Mouse (Mus musculus) limb, embryonic 15.5 days (tissue): ENCODE data around the gene Snai3. TPM values are rescaled to one million over a fixed set of nuclear protein-coding genes. Genes with fewer than 3 reads are reported as not detected.

Source experiments
- ATAC-seq: fragments of 200-750 bp; cut with Nextera tagmentation; 2 replicates; pipeline ENCODE4 v1.8.0; 2017; ENCODE audit warnings: low read depth, moderate TSS enrichment; ENCODE audit not compliant: insufficient number of reproducible peaks, low FRiP score, low TSS enrichment
- H3K27ac ChIP-seq: fragments of 300-500 bp; sonication (generic); 2 replicates; pipeline ENCODE4 v1.5.1; 2015; ENCODE audit warnings: moderate library complexity, mild to moderate bottlenecking, inconsistent platforms
- H3K27me3 ChIP-seq: fragments of 300-500 bp; sonication (generic); 2 replicates; pipeline ENCODE4 v1.6.1; 2015; ENCODE audit warnings: inconsistent platforms
- H3K36me3 ChIP-seq: fragments of 300-500 bp; sonication (generic); 2 replicates; pipeline ENCODE4 v1.6.1; 2015; ENCODE audit warnings: inconsistent platforms
- H3K4me1 ChIP-seq: fragments of 300-500 bp; sonication (generic); 2 replicates; pipeline ENCODE4 v1.6.1; 2015; ENCODE audit warnings: inconsistent platforms
- H3K4me2 ChIP-seq: fragments of 300-500 bp; sonication (generic); 2 replicates; pipeline ENCODE4 v1.6.1; 2015; ENCODE audit warnings: mild to moderate bottlenecking, inconsistent platforms
- H3K4me3 ChIP-seq: fragments of 300-500 bp; sonication (generic); 2 replicates; pipeline ENCODE4 v1.5.1; 2015; ENCODE audit warnings: mild to moderate bottlenecking, inconsistent platforms
- H3K9ac ChIP-seq: fragments of 300-500 bp; sonication (generic); 2 replicates; pipeline ENCODE4 v1.6.1; 2015; ENCODE audit warnings: inconsistent platforms
- H3K9me3 ChIP-seq: fragments of 300-500 bp; sonication (generic); 2 replicates; pipeline ENCODE4 v1.6.1; 2016; ENCODE audit warnings: inconsistent platforms
- WGBS: fragments of 180-500 bp; shearing (Covaris S2); methylation state at CpG from one replicate; pipeline ENCODE4 v1.1.7; 2015; 5-methylcytosine and 5-hydroxymethylcytosine counted together
- polyA plus RNA-seq: library from polyadenylated mRNA; unstranded; fragments of >200 nt; fragmentation: Nextera tagmentation; extraction: Ambion mirVana; gene quantifications from 2 replicates; pipeline ENCODE4 v1.2.1, GENCODE M21; 2015

The Snai3 gene
- polyA plus RNA-seq, 1 experiment from 2014 or later, result 0.84 TPM

DNA sequence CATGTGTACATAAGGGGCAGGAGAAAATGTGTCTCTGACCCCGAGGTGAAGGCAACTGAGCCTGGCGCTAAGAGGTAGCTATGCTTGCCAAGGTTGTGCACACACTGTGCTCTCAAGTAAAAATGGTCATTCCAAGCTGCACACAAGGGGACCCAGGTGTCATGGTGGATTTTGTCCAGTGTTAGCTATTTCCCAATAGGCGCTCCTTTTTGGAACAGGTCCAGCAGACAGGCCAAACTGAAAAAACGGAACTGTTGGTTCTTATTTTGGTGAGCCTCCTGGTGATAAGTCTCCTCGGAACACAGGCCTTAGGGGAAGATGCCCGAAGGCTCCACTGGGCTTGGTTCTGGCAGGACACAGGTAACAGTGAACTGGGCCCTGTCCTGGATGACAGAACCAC is 6.1 kb downstream of the Snai3 start:
- no peak overlapping the region for H3K27ac ChIP-seq
- H3K27me3 ChIP-seq, result peaks cover 25% of the 10 kb centered on the region
- no peaks in the 10 kb centered on the region for H3K36me3 ChIP-seq
- no peak overlapping the region for H3K4me3 ChIP-seq
- H3K4me2 ChIP-seq, result no peak overlapping the region
- WGBS, result 79% methylated on average over 6 of the region's 6 CpGs
- no peaks in the 10 kb centered on the region for H3K4me1 ChIP-seq
- no peaks in the 10 kb centered on the region for H3K9me3 ChIP-seq
- H3K9ac ChIP-seq, result no peak overlapping the region
- no peak for ATAC-seq

GRCm38 (mm10) chr8:122452154-122452553 is 8.4 kb downstream of the Snai3 start:
- Histone ChIP-seq H3K27ac (no peak overlapping the region), H3K36me3 (no peaks in the 10 kb centered on the region), H3K4me1 (no peaks in the 10 kb centered on the region), H3K4me3 (no peak overlapping the region), H3K9me3 (no peaks in the 10 kb centered on the region), H3K27me3 (peaks cover 7% of the 10 kb centered on the region), H3K9ac (no peak overlapping the region), H3K4me2 (no peak overlapping the region)
- ATAC-seq, result no peak
- 85% methylated on average over 10 of the region's 10 CpGs for WGBS

DNA sequence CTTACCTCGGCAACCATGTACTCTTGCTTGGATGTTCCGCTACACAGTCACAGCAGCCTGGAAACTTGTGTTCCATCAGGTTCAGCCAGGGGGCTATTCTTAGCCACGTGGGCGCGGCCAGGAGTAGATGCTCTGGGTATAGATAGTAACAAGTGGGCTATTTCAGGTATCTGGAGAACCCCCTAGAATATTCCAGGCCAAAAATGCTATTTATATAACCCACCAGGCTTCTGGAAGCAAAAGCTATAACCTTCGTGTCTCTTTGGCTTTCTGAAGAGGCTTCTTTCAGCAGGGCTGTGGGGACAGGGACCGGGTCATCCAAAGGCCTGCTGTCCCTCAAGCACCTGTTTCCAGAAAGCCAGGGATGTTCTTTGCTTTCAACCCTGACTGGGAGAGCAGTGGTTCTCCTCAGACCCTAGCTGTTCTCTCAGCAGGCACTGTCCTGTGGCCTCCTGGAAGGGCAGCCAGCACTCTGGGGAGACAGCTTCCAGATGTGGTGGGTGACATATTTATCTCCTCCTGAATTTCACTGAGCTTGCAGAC is 9.3 kb downstream of the Snai3 start:
- Histone ChIP-seq H3K9me3 (no peaks in the 10 kb centered on the region), H3K27ac (no peak overlapping the region), H3K4me3 (no peak overlapping the region), H3K36me3 (no peaks in the 10 kb centered on the region), H3K4me2 (no peak overlapping the region), H3K9ac (no peak overlapping the region), H3K4me1 (no peaks in the 10 kb centered on the region), H3K27me3 (peaks cover 4% of the 10 kb centered on the region)
- ATAC-seq, result no peak
- WGBS, result 63% methylated on average over 7 of the region's 7 CpGs

DNA sequence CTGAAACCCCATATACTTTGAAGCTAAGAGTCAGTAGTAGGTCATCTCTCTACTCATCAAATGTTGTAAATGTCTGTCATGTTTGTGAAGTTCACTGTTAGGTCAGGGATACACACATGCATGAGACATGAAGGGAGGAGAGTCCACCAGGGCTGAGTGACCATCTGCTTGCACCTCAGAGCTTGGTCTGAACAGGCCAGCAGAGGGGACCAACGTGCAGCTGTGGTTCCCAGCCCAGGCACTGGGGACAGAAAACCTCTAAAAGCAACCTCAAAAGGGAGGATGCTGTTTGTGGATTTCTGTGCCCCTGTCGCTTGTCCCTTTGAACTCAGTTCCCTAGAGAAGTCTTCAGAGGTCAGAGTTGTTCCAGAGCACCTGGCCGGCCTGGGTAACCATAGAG is 15.3 kb downstream of the Snai3 start:
- Histone ChIP-seq H3K27ac (0 out of 2 replicates have a peak overlapping the region, but pooled peaks have one; percentile 18), H3K9me3 (no peaks in the 10 kb centered on the region), H3K4me2 (no peak overlapping the region), H3K36me3 (0 out of 2 replicates have a peak, but pooled peaks cover under 1% of the 10 kb centered on the region), H3K4me1 (peaks cover 28% of the 10 kb centered on the region), H3K27me3 (no peaks in the 10 kb centered on the region), H3K4me3 (no peak overlapping the region), H3K9ac (no peak overlapping the region)
- no peak for ATAC-seq
- WGBS, result 54% methylated on average over 3 of the region's 3 CpGs

DNA sequence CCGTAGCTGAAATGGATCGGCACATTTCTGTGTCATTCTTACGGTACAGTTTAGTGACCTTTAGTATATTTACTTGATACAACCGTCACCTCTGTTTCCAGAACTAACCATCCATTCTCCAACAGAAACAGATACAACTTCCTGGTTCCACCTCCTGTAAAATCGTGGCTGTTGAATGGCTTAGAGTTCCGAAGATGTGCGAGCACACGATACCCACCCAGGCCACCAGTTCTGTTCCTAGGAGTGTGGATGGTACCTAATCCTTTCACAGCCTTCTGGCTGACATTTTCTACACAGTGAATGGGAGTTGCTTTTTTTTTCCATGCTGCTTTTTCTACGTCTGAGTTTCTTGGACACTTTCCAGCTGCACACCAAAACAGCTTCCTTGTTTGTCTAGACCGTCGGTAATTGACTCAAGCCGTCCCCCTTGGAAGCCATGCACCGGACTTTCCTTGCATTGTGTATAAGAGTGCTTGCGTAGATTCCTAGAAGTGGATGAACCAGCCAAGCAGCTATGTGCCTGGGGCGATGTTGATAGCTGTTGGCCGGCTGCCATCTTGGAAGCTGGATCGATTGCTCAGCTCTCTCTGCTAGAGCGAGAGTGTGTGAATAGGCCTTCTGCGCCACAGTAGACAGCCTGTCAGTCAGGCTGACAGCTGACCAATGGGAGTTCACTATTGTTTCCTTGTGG is 16.3 kb downstream of the Snai3 start:
- Histone ChIP-seq H3K27ac (peak overlapping the region; percentile 95), H3K4me2 (peak overlapping the region; percentile 98), H3K27me3 (no peaks in the 10 kb centered on the region), H3K9me3 (no peaks in the 10 kb centered on the region), H3K36me3 (peaks cover 9% of the 10 kb centered on the region; the same call in 1 of the 2 replicates), H3K4me3 (peak overlapping the region; percentile 74), H3K4me1 (peaks cover 28% of the 10 kb centered on the region), H3K9ac (peak overlapping the region; percentile 68)
- 4% methylated on average over 19 of the region's 19 CpGs for WGBS
- 0 out of 2 replicates have a peak, but pooled peaks have one; percentile 36 for ATAC-seq

GRCm38 (mm10) chr8:122443262-122444006 is 17.1 kb downstream of the Snai3 start, which contains the start of gene Mvd:
Mvd (minus strand) TSS chr8:122443422.
- H3K4me3 ChIP-seq, result peak within 1 kb of the TSS; percentile 74
- peak within 1 kb of the TSS; percentile 68 for H3K9ac ChIP-seq
- no peaks in the 10 kb centered on the region for H3K9me3 ChIP-seq
- H3K27ac ChIP-seq, result peak within 1 kb of the TSS; percentile 95
- H3K4me1 ChIP-seq, result peaks cover 28% of the 10 kb centered on the region
- peak; percentile 99 for ATAC-seq
- no peaks in the 10 kb centered on the region for H3K27me3 ChIP-seq
- H3K36me3 ChIP-seq, result peaks cover 13% of the 10 kb centered on the region; the same call in 1 of the 2 replicates
- under 1% methylated on average over 47 of the region's 47 CpGs for WGBS
- H3K4me2 ChIP-seq, result peak within 1 kb of the TSS; percentile 98

- under 1% methylated on average over 12 of the region's 12 CpGs for WGBS
- Histone ChIP-seq H3K36me3 (peaks cover 20% of the 10 kb centered on the region), H3K9ac (peak overlapping the region; percentile 55), H3K27me3 (no peaks in the 10 kb centered on the region), H3K4me3 (peak overlapping the region; percentile 74), H3K4me2 (peak overlapping the region; percentile 98), H3K27ac (peak overlapping the region; percentile 75), H3K9me3 (no peaks in the 10 kb centered on the region), H3K4me1 (peaks cover 31% of the 10 kb centered on the region)
- no peak for ATAC-seq
These were observed 17.8 kb downstream of the Snai3 start for GRCm38 (mm10) chr8:122442781-122443180.

DNA sequence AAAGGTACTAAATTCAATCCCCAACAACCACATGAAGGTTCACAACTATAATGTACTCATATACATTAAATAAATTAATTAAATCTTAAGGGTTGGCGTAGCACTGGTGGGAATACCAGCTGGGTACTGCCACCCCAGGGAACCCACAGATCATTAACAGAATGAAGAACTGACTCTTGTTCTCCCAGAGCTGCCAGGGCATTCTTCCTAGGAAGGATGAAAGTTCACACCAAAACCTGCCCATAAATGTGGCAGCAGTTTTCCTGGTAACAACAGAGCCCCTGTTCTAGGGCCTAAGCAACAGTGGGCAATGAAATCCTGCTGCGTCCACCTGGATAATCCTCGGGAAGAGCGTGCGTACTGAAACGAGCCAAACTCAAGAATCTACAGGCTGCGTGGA is 18.2 kb downstream of the Snai3 start:
- H3K4me2 ChIP-seq, result peak overlapping the region; percentile 98
- H3K9ac ChIP-seq, result peak overlapping the region; percentile 55
- peaks cover 24% of the 10 kb centered on the region for H3K36me3 ChIP-seq
- H3K4me3 ChIP-seq, result peak overlapping the region; percentile 74
- ATAC-seq, result no peak
- no peaks in the 10 kb centered on the region for H3K27me3 ChIP-seq
- H3K9me3 ChIP-seq, result no peaks in the 10 kb centered on the region
- peaks cover 31% of the 10 kb centered on the region for H3K4me1 ChIP-seq
- H3K27ac ChIP-seq, result peak overlapping the region; percentile 75; the same call in 1 of the 2 replicates
- 18% methylated on average over 7 of the region's 7 CpGs for WGBS

GRCm38 (mm10) chr8:122441326-122441725 is 19.2 kb downstream of the Snai3 start:
- no peaks in the 10 kb centered on the region for H3K9me3 ChIP-seq
- no peak overlapping the region for H3K4me2 ChIP-seq
- no peak for ATAC-seq
- no peaks in the 10 kb centered on the region for H3K27me3 ChIP-seq
- peaks cover 34% of the 10 kb centered on the region for H3K36me3 ChIP-seq
- H3K4me3 ChIP-seq, result no peak overlapping the region
- H3K27ac ChIP-seq, result no peak overlapping the region
- H3K9ac ChIP-seq, result no peak overlapping the region
- WGBS, result 96% methylated on average over 1 of the region's 1 CpGs
- peaks cover 31% of the 10 kb centered on the region for H3K4me1 ChIP-seq

GRCm38 (mm10) chr8:122439336-122439735 is 21.2 kb downstream of the Snai3 start:
- no peak overlapping the region for H3K4me3 ChIP-seq
- no peak for ATAC-seq
- no peaks in the 10 kb centered on the region for H3K9me3 ChIP-seq
- H3K27me3 ChIP-seq, result no peaks in the 10 kb centered on the region
- H3K27ac ChIP-seq, result no peak overlapping the region
- H3K36me3 ChIP-seq, result peaks cover 50% of the 10 kb centered on the region
- peaks cover 16% of the 10 kb centered on the region for H3K4me1 ChIP-seq
- 96% methylated on average over 16 of the region's 16 CpGs for WGBS
- H3K4me2 ChIP-seq, result no peak overlapping the region
- no peak overlapping the region for H3K9ac ChIP-seq

DNA sequence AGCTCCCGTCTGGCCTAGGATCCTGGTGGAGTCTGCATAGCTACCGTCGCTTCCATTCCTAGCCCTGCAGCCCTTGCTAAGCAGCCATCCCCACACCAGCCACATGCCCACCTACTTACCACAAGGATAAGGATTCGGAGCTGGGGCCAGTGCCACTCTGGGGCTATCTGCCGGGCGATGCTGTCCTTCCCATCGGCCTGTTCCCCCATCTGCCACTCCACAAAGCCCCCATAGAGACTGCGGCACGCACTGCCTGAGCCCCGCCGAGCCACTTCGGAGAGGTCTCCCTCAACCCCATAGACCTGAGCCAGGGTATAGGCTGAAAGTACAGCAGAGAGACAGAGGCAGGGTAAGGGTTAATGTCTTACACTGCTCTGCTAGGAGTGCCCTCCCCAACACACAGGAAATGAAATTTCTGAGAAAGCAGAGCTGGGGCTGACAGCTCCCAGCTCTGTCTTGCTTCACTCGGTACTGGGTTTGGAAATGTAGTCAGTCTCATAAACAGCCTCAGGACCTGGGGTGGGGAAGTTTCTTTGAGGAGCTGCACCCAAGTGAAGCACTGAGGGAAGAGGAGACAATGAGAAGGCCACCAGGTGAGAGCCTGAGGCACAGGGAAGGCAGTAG is 22.7 kb downstream of the Snai3 start:
- 86% methylated on average over 13 of the region's 13 CpGs for WGBS
- Histone ChIP-seq H3K27ac (peak overlapping the region; percentile 17; the same call in 1 of the 2 replicates), H3K27me3 (no peaks in the 10 kb centered on the region), H3K36me3 (peaks cover 57% of the 10 kb centered on the region), H3K4me2 (no peak overlapping the region), H3K4me3 (no peak overlapping the region), H3K9me3 (no peaks in the 10 kb centered on the region), H3K4me1 (peaks cover 19% of the 10 kb centered on the region), H3K9ac (no peak overlapping the region)
- ATAC-seq, result no peak
